Mouse (Mus musculus) C2C12 (cell line): Measurements from ENCODE around the gene Tnnt3. TPM values are rescaled to one million over a fixed set of nuclear protein-coding genes. Genes with fewer than 3 reads are reported as not detected.

Source experiments
- H3K27me3 ChIP-seq: one replicate; pipeline ENCODE4 v1.6.1; 2011; ENCODE audit not compliant: control insufficient read depth, insufficient read depth, insufficient read length
- H3K36me3 ChIP-seq: one replicate; pipeline ENCODE4 v1.6.1; 2011; ENCODE audit not compliant: control insufficient read depth, insufficient read depth
- H3K4me3 ChIP-seq: one replicate; pipeline ENCODE4 v1.5.1; 2011; ENCODE audit warnings: mild to moderate bottlenecking, control low read depth; ENCODE audit not compliant: poor library complexity, insufficient read depth, severe bottlenecking
- H3K79me2 ChIP-seq: one replicate; pipeline ENCODE4 v1.6.1; 2011; ENCODE audit not compliant: control insufficient read depth, insufficient read depth
- H3K79me3 ChIP-seq: one replicate; pipeline ENCODE4 v1.6.1; 2011; ENCODE audit warnings: low read depth, control low read depth
- H3ac ChIP-seq: one replicate; pipeline ENCODE3; 2011; ENCODE audit warnings: low read depth; ENCODE audit not compliant: control insufficient read depth, insufficient read length
- CEBPB ChIP-seq: IDR thresholded peaks from one replicate; pipeline ENCODE4 v1.6.1; 2011; ENCODE audit warnings: low read depth, mild to moderate bottlenecking, control low read depth, moderate library complexity
- CTCF ChIP-seq: IDR thresholded peaks from one replicate; pipeline ENCODE4 v1.5.1; 2011; ENCODE audit not compliant: control insufficient read depth, insufficient read depth, insufficient read length
- FOSL1 ChIP-seq: IDR thresholded peaks from one replicate; pipeline ENCODE4 v1.8.0; 2011; ENCODE audit warnings: mild to moderate bottlenecking, low read length; ENCODE audit not compliant: poor library complexity, insufficient read depth, severe bottlenecking
- MAX ChIP-seq: IDR thresholded peaks from one replicate; pipeline ENCODE4 v1.6.1; 2011; ENCODE audit warnings: mild to moderate bottlenecking, control low read depth
- MYOD1 ChIP-seq: IDR thresholded peaks from one replicate; pipeline ENCODE4 v1.6.1; 2011; ENCODE audit warnings: low read depth; ENCODE audit not compliant: control insufficient read depth, insufficient read length
- MYOG ChIP-seq: IDR thresholded peaks from one replicate; pipeline ENCODE4 v1.6.1; 2011; ENCODE audit not compliant: control insufficient read depth, insufficient read length; ENCODE audit errors: extremely low read depth
- USF1 ChIP-seq: IDR thresholded peaks from one replicate; pipeline ENCODE4 v1.6.1; 2011; ENCODE audit warnings: low read depth, mild to moderate bottlenecking, control low read depth, moderate library complexity
- polyA plus RNA-seq: library from polyadenylated mRNA; unstranded; fragments of >200 nt; fragmentation: generic; extraction: Trizol; gene quantifications from one replicate; pipeline ENCODE4 v1.2.1, GENCODE M21; 2012; ENCODE audit warnings: missing spikeins

Tnnt3 gene
- polyA plus RNA-seq, 1 experiment = 6.8 TPM

- Histone ChIP-seq H3K79me3 (no peaks in the 10 kb centered on the region), H3K36me3 (peaks cover 47% of the 10 kb centered on the region), H3K27me3 (no peaks in the 10 kb centered on the region), H3ac (no peak overlapping the region), H3K79me2 (no peaks in the 10 kb centered on the region), H3K4me3 (no peak overlapping the region)
- TF ChIP-seq CTCF (no peak), FOSL1 (no peak), MAX (no peak), USF1 (no peak), MYOG (no peak), CEBPB (no peak), MYOD1 (no peak)
Measured at GRCm38 (mm10) chr7:142493535-142493934, 5.1 kb upstream of the Tnnt3 start.

- Histone ChIP-seq H3K79me3 (no peaks in the 10 kb centered on the region), H3K27me3 (no peaks in the 10 kb centered on the region), H3K4me3 (no peak overlapping the region), H3K79me2 (no peaks in the 10 kb centered on the region), H3K36me3 (peaks cover 25% of the 10 kb centered on the region), H3ac (no peak overlapping the region)
- TF ChIP-seq FOSL1 (no peak), MYOD1 (no peak), MYOG (no peak), CEBPB (no peak), USF1 (no peak), MAX (no peak), CTCF (no peak)
Measured at GRCm38 (mm10) chr7:142496158-142496557, 2.5 kb upstream of the Tnnt3 start.

GRCm38 (mm10) chr7:142496800-142497199 is 1.8 kb upstream of the Tnnt3 start:
- Histone ChIP-seq H3K27me3 (no peaks in the 10 kb centered on the region), H3K4me3 (no peak overlapping the region), H3ac (no peak overlapping the region), H3K79me2 (no peaks in the 10 kb centered on the region), H3K79me3 (no peaks in the 10 kb centered on the region), H3K36me3 (peaks cover 18% of the 10 kb centered on the region)
- TF ChIP-seq CEBPB (no peak), MYOD1 (no peak), CTCF (peak; percentile 16), MYOG (no peak), MAX (no peak), USF1 (no peak), FOSL1 (no peak)

- Histone ChIP-seq H3K4me3 (no peak overlapping the region), H3K79me3 (no peaks in the 10 kb centered on the region), H3K36me3 (peaks cover 18% of the 10 kb centered on the region), H3ac (no peak overlapping the region), H3K79me2 (no peaks in the 10 kb centered on the region), H3K27me3 (no peaks in the 10 kb centered on the region)
- TF ChIP-seq CEBPB = no peak
- peak; percentile 57 for TF ChIP-seq CTCF
Measured at GRCm38 (mm10) chr7:142497775-142498174, 861 bp upstream of the Tnnt3 start.

GRCm38 (mm10) chr7:142499010-142499721 is 530 bp downstream of the Tnnt3 start:
- Histone ChIP-seq H3K4me3 (no peak overlapping the region), H3ac (no peak overlapping the region)

GRCm38 (mm10) chr7:142500032-142500431 is 1.4 kb downstream of the Tnnt3 start:
- Histone ChIP-seq H3K27me3 (no peaks in the 10 kb centered on the region), H3K4me3 (no peak overlapping the region), H3K79me3 (no peaks in the 10 kb centered on the region), H3K36me3 (peaks cover 3% of the 10 kb centered on the region), H3K79me2 (no peaks in the 10 kb centered on the region), H3ac (no peak overlapping the region)
- TF ChIP-seq CTCF (no peak), FOSL1 (no peak), USF1 (no peak), CEBPB (no peak)

More at GRCm38 (mm10) chr7:142499010-142499721, 530 bp downstream of the Tnnt3 start:
- Histone ChIP-seq H3K79me3 (no peaks in the 10 kb centered on the region), H3K79me2 (no peaks in the 10 kb centered on the region), H3K27me3 (no peaks in the 10 kb centered on the region), H3K36me3 (peaks cover 10% of the 10 kb centered on the region)
- no peak for TF ChIP-seq MAX
- TF ChIP-seq USF1 = no peak
- peak; percentile 71 for TF ChIP-seq MYOD1
- TF ChIP-seq CTCF = no peak
- no peak for TF ChIP-seq CEBPB
- TF ChIP-seq FOSL1 = no peak
